Mouse (Mus musculus) C2C12 (cell line): Measurements from ENCODE around the gene Car12.

Experiments used
- CEBPB ChIP-seq: IDR thresholded peaks from one replicate; pipeline ENCODE4 v1.6.1; 2011; ENCODE audit warnings: low read depth, mild to moderate bottlenecking, control low read depth, moderate library complexity
- CTCF ChIP-seq: IDR thresholded peaks from one replicate; pipeline ENCODE4 v1.5.1; 2011; ENCODE audit not compliant: control insufficient read depth, insufficient read depth, insufficient read length
- FOSL1 ChIP-seq: IDR thresholded peaks from one replicate; pipeline ENCODE4 v1.8.0; 2011; ENCODE audit warnings: mild to moderate bottlenecking, low read length; ENCODE audit not compliant: poor library complexity, insufficient read depth, severe bottlenecking
- MAX ChIP-seq: IDR thresholded peaks from one replicate; pipeline ENCODE4 v1.6.1; 2011; ENCODE audit warnings: mild to moderate bottlenecking, control low read depth
- MYOD1 ChIP-seq: IDR thresholded peaks from one replicate; pipeline ENCODE4 v1.6.1; 2011; ENCODE audit warnings: low read depth; ENCODE audit not compliant: control insufficient read depth, insufficient read length
- MYOG ChIP-seq: IDR thresholded peaks from one replicate; pipeline ENCODE4 v1.6.1; 2011; ENCODE audit not compliant: control insufficient read depth, insufficient read length; ENCODE audit errors: extremely low read depth

- TF ChIP-seq CTCF = no peak
- no peak for TF ChIP-seq MYOD1
- TF ChIP-seq FOSL1 = no peak
- no peak for TF ChIP-seq CEBPB
- TF ChIP-seq MAX = no peak
- TF ChIP-seq MYOG = no peak
These were observed 3.0 kb downstream of the Car12 start for GRCm38 (mm10) chr9:66716533-66716932.
